8 mouse cellular contexts compared by ENCODE assay signal in the genomic region with DNA sequence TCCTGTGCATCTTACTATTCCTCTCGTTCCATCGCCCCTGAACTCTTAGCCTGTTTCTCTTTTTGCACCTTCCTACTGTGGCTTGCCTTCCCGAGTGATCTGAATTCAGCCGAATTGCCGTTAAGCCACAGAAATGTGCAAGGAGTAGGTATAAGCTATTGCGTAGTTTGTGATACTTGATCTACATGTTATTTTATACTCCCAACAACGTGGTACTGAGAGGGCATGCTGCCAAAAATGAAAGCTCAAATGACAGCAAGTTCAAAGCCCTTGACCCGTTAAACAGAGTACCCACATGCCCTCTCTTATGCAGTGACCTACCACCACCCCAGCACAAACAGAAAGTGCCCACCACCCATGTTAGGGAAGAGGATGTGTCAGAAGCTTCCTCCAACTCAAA. TPM values are rescaled to one million over a fixed set of nuclear protein-coding genes. Genes with fewer than 3 reads are reported as not detected.
DNase-seq lines count a peak whose midpoint lies in the region; ATAC-seq and TF ChIP-seq lines count a peak whose summit lies in the region.

No protein-coding gene starts in this region.

- peak overlapping the region; percentile 77; the same call in 1 of the 2 replicates for H3K27ac ChIP-seq in forebrain, embryonic 13.5 days
- H3K27ac ChIP-seq in limb, embryonic 14.5 days (replicated peaks; ENCODE audit: low read depth, low read length) = peak overlapping the region; percentile 72; the same call in 1 of the 2 replicates
- no peak overlapping the region for H3K27ac ChIP-seq in small intestine, adult 2 months (ENCODE audit: insufficient read depth, low read depth, low read length)

- WGBS in forebrain, embryonic 13.5 days = 7% methylated on average over 8 of the region's 8 CpGs
- 4% methylated on average over 8 of the region's 8 CpGs for WGBS in limb, embryonic 14.5 days
- 2% methylated on average over 8 of the region's 8 CpGs for WGBS in small intestine, adult 2 months

- peaks cover 20% of the 10 kb centered on the region for H3K4me1 ChIP-seq in forebrain, embryonic 13.5 days
- peaks cover 11% of the 10 kb centered on the region for H3K4me1 ChIP-seq in limb, embryonic 14.5 days (ENCODE audit: control insufficient read depth, insufficient read depth, low read length)
- H3K4me1 ChIP-seq in small intestine, adult 2 months (ENCODE audit: control insufficient read depth, insufficient read depth, insufficient read length, low read length) = peaks cover 7% of the 10 kb centered on the region; the same call in 1 of the 2 replicates

- no peak for DNase-seq in cerebellum, postnatal 4 days (ENCODE audit: low spot score in 2 of 2)
- DNase-seq in limb, embryonic 14.5 days (ENCODE audit: low spot score) = no peak
- no peak for DNase-seq in retina, postnatal 1 day
- DNase-seq in urinary bladder, adult 2 months (ENCODE audit: low spot score) = no peak

- peak overlapping the region; percentile 99 for H3ac ChIP-seq in C2C12 (ENCODE audit: control insufficient read depth, insufficient read length, low read depth)

- H3K27me3 ChIP-seq in C2C12 (ENCODE audit: control insufficient read depth, insufficient read depth, insufficient read length) = no peaks in the 10 kb centered on the region
- H3K27me3 ChIP-seq in forebrain, embryonic 13.5 days = no peaks in the 10 kb centered on the region
- H3K27me3 ChIP-seq in limb, embryonic 14.5 days (ENCODE audit: control insufficient read depth, insufficient read depth, low read length) = no peaks in the 10 kb centered on the region
- no peaks in the 10 kb centered on the region for H3K27me3 ChIP-seq in small intestine, adult 2 months (ENCODE audit: control insufficient read depth, insufficient read depth, low read length)

- ATAC-seq in cerebellum, adult (ENCODE audit: insufficient number of reproducible peaks, low FRiP score, low TSS enrichment) = 0 out of 2 replicates have a peak, but pooled peaks have one; percentile 2
- no peak for ATAC-seq in forebrain, embryonic 13.5 days
- no peak for ATAC-seq in limb, embryonic 14.5 days (ENCODE audit: low FRiP score, low read depth)

- peak overlapping the region; percentile 92 for H3K4me2 ChIP-seq in forebrain, embryonic 13.5 days
- H3K4me2 ChIP-seq in limb, embryonic 14.5 days (replicated peaks; ENCODE audit: low read depth, low read length, severe bottlenecking) = peak overlapping the region; percentile 81

- H3K79me3 ChIP-seq in C2C12 (ENCODE audit: low read depth) = peaks cover 31% of the 10 kb centered on the region

- H3K4me3 ChIP-seq in C2C12 (ENCODE audit: insufficient read depth, poor library complexity, severe bottlenecking) = peak overlapping the region; percentile 79
- H3K4me3 ChIP-seq in forebrain, embryonic 13.5 days = peak overlapping the region; percentile 99
- H3K4me3 ChIP-seq in limb, embryonic 14.5 days (replicated peaks; ENCODE audit: low read length) = peak overlapping the region; percentile 91
- peak overlapping the region; percentile 98 for H3K4me3 ChIP-seq in small intestine, adult 2 months (ENCODE audit: low read depth, low read length)

- peaks cover 40% of the 10 kb centered on the region for H3K79me2 ChIP-seq in C2C12 (ENCODE audit: control insufficient read depth, insufficient read depth)

- H3K9me3 ChIP-seq in forebrain, embryonic 13.5 days (replicated peaks) = no peaks in the 10 kb centered on the region
- no peaks in the 10 kb centered on the region for H3K9me3 ChIP-seq in limb, embryonic 14.5 days (ENCODE audit: control insufficient read depth, low read length)

- peak overlapping the region; percentile 94 for H3K9ac ChIP-seq in forebrain, embryonic 13.5 days
- peak overlapping the region; percentile 93 for H3K9ac ChIP-seq in limb, embryonic 14.5 days (ENCODE audit: low read depth, low read length, severe bottlenecking)

- no peak for TF ChIP-seq CTCF in C2C12 (IDR thresholded peaks at IDR 0.05; ENCODE audit: control insufficient read depth, insufficient read depth, insufficient read length)
- TF ChIP-seq CTCF in small intestine, adult 2 months (IDR thresholded peaks at IDR 0.05; ENCODE audit: extremely low read depth, insufficient read length, insufficient replicate concordance, low read depth, low read length) = no peak

- no peak for TF ChIP-seq POLR2A in limb, embryonic 14.5 days (IDR thresholded peaks at IDR 0.05; ENCODE audit: borderline replicate concordance, extremely low read depth, insufficient read depth, insufficient read length)
- no peak for TF ChIP-seq POLR2A in small intestine, adult 2 months (IDR thresholded peaks at IDR 0.05; ENCODE audit: low read depth, low read length)

- H3K36me3 ChIP-seq in C2C12 (ENCODE audit: control insufficient read depth, insufficient read depth) = peaks cover 35% of the 10 kb centered on the region
- peaks cover 33% of the 10 kb centered on the region for H3K36me3 ChIP-seq in forebrain, embryonic 13.5 days (ENCODE audit: poor library complexity, severe bottlenecking)
- peaks cover 26% of the 10 kb centered on the region for H3K36me3 ChIP-seq in limb, embryonic 14.5 days (ENCODE audit: control insufficient read depth, insufficient read depth, low read length)
- peaks cover 22% of the 10 kb centered on the region for H3K36me3 ChIP-seq in small intestine, adult 2 months (ENCODE audit: control insufficient read depth, insufficient read depth, low read length)

TF ChIP-seq in C2C12, 6 proteins besides CTCF, POLR2A, EP300 and RAD21:
- TF ChIP-seq MYOG (IDR thresholded peaks at IDR 0.05; ENCODE audit: control insufficient read depth, extremely low read depth, insufficient read length) = no peak
- no peak for TF ChIP-seq FOSL1 (IDR thresholded peaks at IDR 0.05; ENCODE audit: insufficient read depth, low read length, poor library complexity, severe bottlenecking)
- TF ChIP-seq CEBPB (IDR thresholded peaks at IDR 0.05; ENCODE audit: low read depth) = no peak

RNA-seq across cellular contexts. Expression of a gene that starts 0.6 kb away (rescaled TPM):
- polyA plus RNA-seq in C2C12 (2012; fragmentation: generic; extraction: Trizol) = 191 TPM
- 84.0 and 84.5 TPM in 2 replicates for polyA plus RNA-seq in forebrain, embryonic 13.5 days (2015; fragmentation: Nextera tagmentation; extraction: Ambion mirVana)
- 122 and 141 TPM in 2 replicates for polyA plus RNA-seq in limb, embryonic 14.5 days (2012; rRNA removed)
- 120 and 123 TPM in 2 replicates for polyA plus RNA-seq in limb, embryonic 14.5 days (2014; fragmentation: Nextera tagmentation; extraction: Ambion mirVana)
- polyA plus RNA-seq in small intestine, adult 2 months (2012; rRNA removed) = 132 and 223 TPM in 2 replicates
- 119 and 192 TPM in 2 replicates for polyA plus RNA-seq in urinary bladder, adult 2 months (2012; rRNA removed)

RNA-seq across cellular contexts. Expression of a gene that starts 4.9 kb away (rescaled TPM):
- polyA plus RNA-seq in C2C12 (2012; fragmentation: generic; extraction: Trizol) = 0.02 TPM
- polyA plus RNA-seq in forebrain, embryonic 13.5 days (2015; fragmentation: Nextera tagmentation; extraction: Ambion mirVana) = 0.05 TPM in 1 of 2 replicates, not detected in the other
- polyA plus RNA-seq in limb, embryonic 14.5 days (2012; rRNA removed) = 0.10 and 0.19 TPM in 2 replicates
- polyA plus RNA-seq in limb, embryonic 14.5 days (2014; fragmentation: Nextera tagmentation; extraction: Ambion mirVana) = 0.10 and 0.25 TPM in 2 replicates
- polyA plus RNA-seq in small intestine, adult 2 months (2012; rRNA removed) = 0.03 TPM in 1 of 2 replicates, not detected in the other
- 0.47 and 0.52 TPM in 2 replicates for polyA plus RNA-seq in urinary bladder, adult 2 months (2012; rRNA removed)

RNA-seq across cellular contexts. Expression of a gene that starts 15.3 kb away (rescaled TPM):
- 0.01 TPM for polyA plus RNA-seq in C2C12 (2012; fragmentation: generic; extraction: Trizol)
- polyA plus RNA-seq in forebrain, embryonic 13.5 days (2015; fragmentation: Nextera tagmentation; extraction: Ambion mirVana) = 27.1 and 31.5 TPM in 2 replicates
- 14.1 and 15.5 TPM in 2 replicates for polyA plus RNA-seq in limb, embryonic 14.5 days (2012; rRNA removed)
- polyA plus RNA-seq in limb, embryonic 14.5 days (2014; fragmentation: Nextera tagmentation; extraction: Ambion mirVana) = 4.0 TPM in 2 replicates
- 0.58 and 0.63 TPM in 2 replicates for polyA plus RNA-seq in small intestine, adult 2 months (2012; rRNA removed)
- polyA plus RNA-seq in urinary bladder, adult 2 months (2012; rRNA removed) = 1.6 and 1.7 TPM in 2 replicates

RNA-seq across cellular contexts. Expression of a gene that starts 40.6 kb away (rescaled TPM):
- not detected for polyA plus RNA-seq in C2C12 (2012; fragmentation: generic; extraction: Trizol)
- polyA plus RNA-seq in forebrain, embryonic 13.5 days (2015; fragmentation: Nextera tagmentation; extraction: Ambion mirVana) = not detected in 2 replicates
- polyA plus RNA-seq in limb, embryonic 14.5 days (2012; rRNA removed) = not detected in 2 replicates
- not detected in 2 replicates for polyA plus RNA-seq in limb, embryonic 14.5 days (2014; fragmentation: Nextera tagmentation; extraction: Ambion mirVana)
- polyA plus RNA-seq in small intestine, adult 2 months (2012; rRNA removed) = not detected in 2 replicates
- polyA plus RNA-seq in urinary bladder, adult 2 months (2012; rRNA removed) = not detected in 2 replicates

RNA-seq across cellular contexts. Expression of a gene that starts 50.0 kb away (rescaled TPM):
- polyA plus RNA-seq in C2C12 (2012; fragmentation: generic; extraction: Trizol) = not detected
- polyA plus RNA-seq in forebrain, embryonic 13.5 days (2015; fragmentation: Nextera tagmentation; extraction: Ambion mirVana) = not detected in 2 replicates
- polyA plus RNA-seq in limb, embryonic 14.5 days (2012; rRNA removed) = not detected in 2 replicates
- not detected in 2 replicates for polyA plus RNA-seq in limb, embryonic 14.5 days (2014; fragmentation: Nextera tagmentation; extraction: Ambion mirVana)
- not detected in 2 replicates for polyA plus RNA-seq in small intestine, adult 2 months (2012; rRNA removed)
- polyA plus RNA-seq in urinary bladder, adult 2 months (2012; rRNA removed) = not detected in 2 replicates
